8 mouse cellular contexts compared by ENCODE assay signal in the genomic region with DNA sequence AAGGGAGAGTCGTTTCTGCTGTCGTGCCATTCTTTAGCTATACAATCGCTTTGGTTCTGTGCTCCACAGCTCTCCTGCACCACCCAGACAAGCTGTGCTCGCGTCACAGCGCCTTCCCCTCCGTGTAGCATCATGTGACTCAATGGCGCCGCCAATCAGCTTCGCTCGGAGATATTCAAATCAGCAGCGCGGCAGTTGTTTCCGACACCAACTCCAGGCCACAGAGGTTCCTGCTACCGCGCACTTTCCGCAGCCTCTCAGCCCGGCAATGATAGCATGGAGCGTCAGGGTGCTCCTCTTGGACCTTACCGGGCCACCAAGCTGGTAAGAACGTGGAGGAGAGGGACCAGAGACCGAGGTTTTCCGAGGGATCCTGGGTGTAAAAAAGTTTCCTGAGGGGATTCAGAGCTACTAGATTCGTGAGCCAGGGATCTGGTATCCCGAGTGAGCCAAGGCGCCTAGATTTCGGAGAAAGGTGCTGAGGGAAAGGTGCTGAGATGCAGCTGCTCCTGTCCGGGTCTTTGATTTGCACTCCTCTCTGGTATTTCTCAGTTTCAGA. TPM values are rescaled to one million over a fixed set of nuclear protein-coding genes. Genes with fewer than 3 reads are reported as not detected.
DNase-seq lines count a peak whose midpoint lies in the region; ATAC-seq and TF ChIP-seq lines count a peak whose summit lies in the region.

TSS of gene Depdc1a (plus strand) at position 191 of the 559 bp plus-strand sequence.

- TF ChIP-seq POLR2A in cortical plate, adult 2 months (IDR thresholded peaks at IDR 0.05; ENCODE audit: extremely low read depth, insufficient read depth, low read length): peak; percentile 94

- DNase-seq in gastrocnemius, adult 8-10 months (ENCODE audit: low spot score in 2 of 2): peak; percentile 69 to 74
- DNase-seq in hindlimb bud, embryonic 11.5 days (ENCODE audit: extremely low spot score, low read depth, low spot score): peak; percentile 70
- DNase-seq in left cerebral cortex, adult 8-10 months (ENCODE audit: low spot score in 2 of 2): peak; percentile 76 to 82
- peak; percentile 96 for DNase-seq in right cerebral cortex, postnatal 10 days (ENCODE audit: low spot score in 2 of 2)
- DNase-seq in urinary bladder, postnatal 25 days (ENCODE audit: low spot score): peak; percentile 81

- no peaks in the 10 kb centered on the region for H3K9me3 ChIP-seq in megakaryocyte, embryonic 14.5 days

- no peaks in the 10 kb centered on the region for H3K4me1 ChIP-seq in cortical plate, adult 2 months (ENCODE audit: control insufficient read depth, insufficient read depth, low read length)
- H3K4me1 ChIP-seq in megakaryocyte, embryonic 14.5 days: peaks cover 3% of the 10 kb centered on the region; the same call in 1 of the 2 replicates

- H3K27ac ChIP-seq in cortical plate, adult 2 months (ENCODE audit: insufficient read depth, low read length): no peak within 1 kb of the TSS

- TF ChIP-seq CTCF in cortical plate, adult 2 months (IDR thresholded peaks at IDR 0.05; ENCODE audit: extremely low read depth, insufficient read depth, low read length): no peak

- ATAC-seq in activated CD4-positive, CD25-positive, alpha-beta regulatory T cell, adult 4 months: peak; percentile 100

- H3K27me3 ChIP-seq in megakaryocyte, embryonic 14.5 days (replicated peaks): no peaks in the 10 kb centered on the region

- H3K4me3 ChIP-seq in cortical plate, adult 2 months (ENCODE audit: insufficient read depth, low read length): peak within 1 kb of the TSS; percentile 46
- peak within 1 kb of the TSS; percentile 92 for H3K4me3 ChIP-seq in megakaryocyte, embryonic 14.5 days (replicated peaks)

- peaks cover 11% of the 10 kb centered on the region for H3K36me3 ChIP-seq in megakaryocyte, embryonic 14.5 days (replicated peaks; ENCODE audit: low read length)

RNA-seq across cellular contexts. Expression of gene Depdc1a, which starts in this region (rescaled TPM):
- polyA plus RNA-seq in activated CD4-positive, CD25-positive, alpha-beta regulatory T cell, adult 4 months (2017; shearing (Covaris generic)): 10 to 100 TPM in 1 of 2 experiments, 1 to 10 TPM in 1; 7.1 to 11.6 TPM
- polyA plus RNA-seq in cortical plate, adult 2 months (2012; rRNA removed): 0.06 and 0.08 TPM in 2 replicates
- total RNA-seq in gastrocnemius, adult 8-10 months (2022): not detected
- under 1 TPM in 3 of 4 experiments, not detected in 1; 0.11 to 0.19 (median 0.13) TPM for total RNA-seq in left cerebral cortex, adult 8-10 months (2022)
- 0.13 TPM in 1 of 2 replicates, not detected in the other for polyA plus RNA-seq in megakaryocyte, embryonic 14.5 days (2012; ENCODE audit: insufficient read depth, low replicate concordance)

Comparison
In these comparisons a context has a peak if more than half of its experiments do, and no peak if none do; other contexts are left out.
1. Peak in DNase-seq in gastrocnemius, adult 8-10 months; RNA of the gene not detected or under 1 TPM.
2. Peak in DNase-seq in left cerebral cortex, adult 8-10 months; RNA of the gene not detected or under 1 TPM.